Mouse (Mus musculus): ENCODE data around the gene Abca13. TPM values are rescaled to one million over a fixed set of nuclear protein-coding genes. Genes with fewer than 3 reads are reported as not detected.

Gene Abca13
- total and polyA plus RNA-seq, 3 experiments = under 0.01 to 0.03 (median 0.03) TPM

GRCm38 (mm10) chr11:9416946-9417345 lies 225.2 kb downstream of the Abca13 start:
- Histone ChIP-seq H3K36me3 (replicated peaks in 1 of 2; ENCODE audit: control insufficient read depth in 1 of 2, insufficient read depth in 1 of 2, low read length in 1 of 2) (no peaks in the 10 kb centered on the region), H3K27ac (ENCODE audit: insufficient read depth, low read depth) (no peak overlapping the region), H3K4me3 (replicated peaks in 1 of 3; ENCODE audit: low read depth in 2 of 3, low read length in 2 of 3, poor library complexity in 1 of 3) (no peak overlapping the region), H3K27me3 (replicated peaks) (no peaks in the 10 kb centered on the region), H3K4me2 (ENCODE audit: insufficient read depth, low read depth, poor library complexity, severe bottlenecking) (no peak overlapping the region), H3K79me2 (replicated peaks; ENCODE audit: control insufficient read depth, extremely low read depth, insufficient read depth, poor library complexity, severe bottlenecking) (no peaks in the 10 kb centered on the region), H3K9ac (ENCODE audit: insufficient read depth, low read depth) (no peak overlapping the region), H3K9me3 (replicated peaks; ENCODE audit: low read length) (peaks cover 30% of the 10 kb centered on the region), H3K4me1 (ENCODE audit: control insufficient read depth in 1 of 2, insufficient read depth in 2 of 2) (no peaks in the 10 kb centered on the region)
- in situ Hi-C loops (cut with MboI; ENCODE audit: low pct_ligation_motif_present, low pct_unique_long_range_greater_than_20kb, low sequenced_read_pairs) (no loop called here), dilution Hi-C loops (cut with MboI; ENCODE audit: extremely low pct_ligation_motif_present, extremely low pct_unique_long_range_greater_than_20kb, low sequenced_read_pairs) (no loop called here)
- no peak for DNase-seq (ENCODE audit: extremely low read depth)
- TF ChIP-seq CHD2 (IDR thresholded peaks at IDR 0.05; ENCODE audit: low read length) (no peak), RAD21 (IDR thresholded peaks at IDR 0.05; ENCODE audit: low read depth, low read length) (no peak), ETS1 (conservative IDR thresholded peaks at IDR 0.05; ENCODE audit: low read depth, low read length) (no peak)

DNA sequence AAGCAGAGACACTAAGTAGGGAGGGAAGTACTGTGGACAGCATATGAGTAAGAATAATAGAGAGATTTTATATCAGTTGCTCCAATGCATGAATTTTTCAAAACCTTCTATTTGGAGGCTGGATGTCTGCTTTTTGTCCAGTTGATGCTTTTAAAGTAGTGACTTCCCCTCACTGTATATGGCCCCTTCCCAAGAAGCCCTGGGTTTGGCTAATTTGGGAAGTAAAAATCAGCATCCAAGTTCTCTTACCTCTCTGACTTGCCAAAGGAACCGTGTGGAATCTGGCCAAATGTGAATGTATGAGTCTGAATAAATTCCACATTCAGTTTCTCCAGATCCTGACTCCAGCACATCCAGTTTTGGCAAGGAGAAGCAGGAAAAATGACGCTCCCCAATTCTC lies 228.5 kb downstream of the Abca13 start:
- Histone ChIP-seq H3K4me2 (ENCODE audit: insufficient read depth, low read depth, poor library complexity, severe bottlenecking) (no peak overlapping the region), H3K27ac (ENCODE audit: insufficient read depth, low read depth) (no peak overlapping the region), H3K27me3 (replicated peaks) (no peaks in the 10 kb centered on the region), H3K9ac (ENCODE audit: insufficient read depth, low read depth) (no peak overlapping the region), H3K79me2 (replicated peaks; ENCODE audit: control insufficient read depth, extremely low read depth, insufficient read depth, poor library complexity, severe bottlenecking) (no peaks in the 10 kb centered on the region), H3K4me1 (ENCODE audit: control insufficient read depth in 1 of 2, insufficient read depth in 2 of 2) (no peaks in the 10 kb centered on the region), H3K4me3 (replicated peaks in 1 of 3; ENCODE audit: low read depth in 2 of 3, low read length in 2 of 3, poor library complexity in 1 of 3) (no peak overlapping the region), H3K9me3 (replicated peaks; ENCODE audit: low read length) (peaks cover 40% of the 10 kb centered on the region), H3K36me3 (replicated peaks in 1 of 2; ENCODE audit: control insufficient read depth in 1 of 2, insufficient read depth in 1 of 2, low read length in 1 of 2) (no peaks in the 10 kb centered on the region)
- dilution Hi-C loops (cut with MboI; ENCODE audit: extremely low pct_ligation_motif_present, extremely low pct_unique_long_range_greater_than_20kb, low sequenced_read_pairs) = no loop called here
- in situ Hi-C loops (cut with MboI; ENCODE audit: low pct_ligation_motif_present, low pct_unique_long_range_greater_than_20kb, low sequenced_read_pairs) = no loop called here
- no peak for DNase-seq (ENCODE audit: extremely low read depth)
- TF ChIP-seq ZC3H11A (IDR thresholded peaks at IDR 0.05; ENCODE audit: low read depth, low read length) (no peak), E2F4 (IDR thresholded peaks at IDR 0.05; ENCODE audit: insufficient replicate concordance, low read depth, low read length) (no peak)

GRCm38 (mm10) chr11:9427411-9427810 lies 235.7 kb downstream of the Abca13 start:
- Histone ChIP-seq H3K27me3 (replicated peaks) (no peaks in the 10 kb centered on the region), H3K79me2 (replicated peaks; ENCODE audit: control insufficient read depth, extremely low read depth, insufficient read depth, poor library complexity, severe bottlenecking) (no peaks in the 10 kb centered on the region), H3K9ac (ENCODE audit: insufficient read depth, low read depth) (no peak overlapping the region), H3K4me1 (ENCODE audit: control insufficient read depth in 1 of 2, insufficient read depth in 2 of 2) (no peaks in the 10 kb centered on the region), H3K4me2 (ENCODE audit: insufficient read depth, low read depth, poor library complexity, severe bottlenecking) (no peak overlapping the region), H3K4me3 (replicated peaks in 1 of 3; ENCODE audit: low read depth in 2 of 3, low read length in 2 of 3, poor library complexity in 1 of 3) (no peak overlapping the region), H3K9me3 (replicated peaks; ENCODE audit: low read length) (peaks cover 40% of the 10 kb centered on the region), H3K27ac (ENCODE audit: insufficient read depth, low read depth) (no peak overlapping the region), H3K36me3 (replicated peaks in 1 of 2; ENCODE audit: control insufficient read depth in 1 of 2, insufficient read depth in 1 of 2, low read length in 1 of 2) (no peaks in the 10 kb centered on the region)
- no peak for TF ChIP-seq TBP (conservative IDR thresholded peaks at IDR 0.05; ENCODE audit: low read depth, low read length)
- TF ChIP-seq ZNF384 (IDR thresholded peaks at IDR 0.05; ENCODE audit: low read depth, low read length) = no peak
- no peak for TF ChIP-seq BHLHE40 (IDR thresholded peaks at IDR 0.05; ENCODE audit: low read depth, low read length)
- TF ChIP-seq USF2 (conservative IDR thresholded peaks at IDR 0.05; ENCODE audit: low read depth, low read length) = no peak
- TF ChIP-seq RCOR1 (conservative IDR thresholded peaks at IDR 0.05; ENCODE audit: low read depth, low read length) = no peak
- TF ChIP-seq KAT2A (IDR thresholded peaks at IDR 0.05; ENCODE audit: insufficient replicate concordance, low read length) = no peak
- TF ChIP-seq E2F4 (IDR thresholded peaks at IDR 0.05; ENCODE audit: insufficient replicate concordance, low read depth, low read length) = no peak
- no peak for TF ChIP-seq MAX (IDR thresholded peaks at IDR 0.05; ENCODE audit: low read length)
- TF ChIP-seq CHD2 (IDR thresholded peaks at IDR 0.05; ENCODE audit: low read length) = no peak
- TF ChIP-seq HCFC1 (IDR thresholded peaks at IDR 0.05; ENCODE audit: low read depth, low read length) = no peak
- TF ChIP-seq POLR2A (IDR thresholded peaks at IDR 0.05; ENCODE audit: low read depth, low read length) = no peak
- TF ChIP-seq EP300 (IDR thresholded peaks at IDR 0.05; ENCODE audit: low read length) = no peak
- no peak for TF ChIP-seq CHD1 (IDR thresholded peaks at IDR 0.05; ENCODE audit: low read depth, low read length)
- TF ChIP-seq NELFE (IDR thresholded peaks at IDR 0.05; ENCODE audit: low read depth, low read length) = no peak
- no peak for TF ChIP-seq MEF2A (IDR thresholded peaks at IDR 0.05; ENCODE audit: borderline replicate concordance, low read depth, low read length)
- no peak for TF ChIP-seq POLR2AphosphoS2 (IDR thresholded peaks at IDR 0.05; ENCODE audit: low read depth, low read length)
- dilution Hi-C loops (cut with MboI; ENCODE audit: extremely low pct_ligation_motif_present, extremely low pct_unique_long_range_greater_than_20kb, low sequenced_read_pairs) (no loop called here), in situ Hi-C loops (cut with MboI; ENCODE audit: low pct_ligation_motif_present, low pct_unique_long_range_greater_than_20kb, low sequenced_read_pairs) (no loop called here)
- DNase-seq (ENCODE audit: extremely low read depth) = no peak

All from CH12.LX (cell line).